Mouse (Mus musculus): Measurements from ENCODE around the gene Dusp13. TPM values are rescaled to one million over a fixed set of nuclear protein-coding genes. Genes with fewer than 3 reads are reported as not detected.

The Dusp13 gene
- polyA plus RNA-seq, 1 experiment = not detected

- TF ChIP-seq POLR2A (IDR thresholded peaks at IDR 0.05; ENCODE audit: low read depth, low read length) = no peak
- TF ChIP-seq CTCF (IDR thresholded peaks at IDR 0.05; ENCODE audit: borderline replicate concordance, insufficient read depth, low read length) = no peak
- H3K4me1 ChIP-seq (ENCODE audit: control insufficient read depth, insufficient read depth, low read length) = no peaks in the 10 kb centered on the region
- no peak overlapping the region for H3K4me3 ChIP-seq (ENCODE audit: insufficient read depth, low read length)
- no peak overlapping the region for H3K27ac ChIP-seq (ENCODE audit: insufficient read depth, low read length)
These were observed 2.7 kb downstream of the Dusp13 start for GRCm38 (mm10) chr14:21748142-21748870.

- Histone ChIP-seq H3K27ac (ENCODE audit: insufficient read depth, low read length) (no peak overlapping the region), H3K4me1 (ENCODE audit: control insufficient read depth, insufficient read depth, low read length) (no peaks in the 10 kb centered on the region), H3K4me3 (ENCODE audit: insufficient read depth, low read length) (no peak overlapping the region)
- TF ChIP-seq POLR2A (IDR thresholded peaks at IDR 0.05; ENCODE audit: low read depth, low read length) (no peak), CTCF (IDR thresholded peaks at IDR 0.05; ENCODE audit: borderline replicate concordance, insufficient read depth, low read length) (no peak)
These were observed 3.4 kb downstream of the Dusp13 start for GRCm38 (mm10) chr14:21747436-21748141.

- H3K4me1 ChIP-seq (ENCODE audit: control insufficient read depth, insufficient read depth, low read length) = no peaks in the 10 kb centered on the region
- no peak for TF ChIP-seq CTCF (IDR thresholded peaks at IDR 0.05; ENCODE audit: borderline replicate concordance, insufficient read depth, low read length)
- no peak for TF ChIP-seq POLR2A (IDR thresholded peaks at IDR 0.05; ENCODE audit: low read depth, low read length)
- no peak overlapping the region for H3K4me3 ChIP-seq (ENCODE audit: insufficient read depth, low read length)
- H3K27ac ChIP-seq (ENCODE audit: insufficient read depth, low read length) = no peak overlapping the region
These were observed 4.1 kb downstream of the Dusp13 start for GRCm38 (mm10) chr14:21746846-21747245.

GRCm38 (mm10) chr14:21746251-21746650 lies 4.7 kb downstream of the Dusp13 start:
- TF ChIP-seq POLR2A (IDR thresholded peaks at IDR 0.05; ENCODE audit: low read depth, low read length) (no peak), CTCF (IDR thresholded peaks at IDR 0.05; ENCODE audit: borderline replicate concordance, insufficient read depth, low read length) (no peak)
- Histone ChIP-seq H3K4me3 (ENCODE audit: insufficient read depth, low read length) (no peak overlapping the region), H3K4me1 (ENCODE audit: control insufficient read depth, insufficient read depth, low read length) (no peaks in the 10 kb centered on the region), H3K27ac (ENCODE audit: insufficient read depth, low read length) (no peak overlapping the region)

GRCm38 (mm10) chr14:21745149-21745548 lies 5.8 kb downstream of the Dusp13 start:
- TF ChIP-seq CTCF (IDR thresholded peaks at IDR 0.05; ENCODE audit: borderline replicate concordance, insufficient read depth, low read length) (no peak), POLR2A (IDR thresholded peaks at IDR 0.05; ENCODE audit: low read depth, low read length) (no peak)
- Histone ChIP-seq H3K4me3 (ENCODE audit: insufficient read depth, low read length) (no peak overlapping the region), H3K4me1 (ENCODE audit: control insufficient read depth, insufficient read depth, low read length) (no peaks in the 10 kb centered on the region), H3K27ac (ENCODE audit: insufficient read depth, low read length) (no peak overlapping the region)

- TF ChIP-seq POLR2A (IDR thresholded peaks at IDR 0.05; ENCODE audit: low read depth, low read length) (no peak), CTCF (IDR thresholded peaks at IDR 0.05; ENCODE audit: borderline replicate concordance, insufficient read depth, low read length) (no peak)
- no peak overlapping the region for H3K4me3 ChIP-seq (ENCODE audit: insufficient read depth, low read length)
- H3K27ac ChIP-seq (ENCODE audit: insufficient read depth, low read length) = no peak overlapping the region
- H3K4me1 ChIP-seq (ENCODE audit: control insufficient read depth, insufficient read depth, low read length) = no peaks in the 10 kb centered on the region
These were observed 6.8 kb downstream of the Dusp13 start for GRCm38 (mm10) chr14:21744169-21744568.

GRCm38 (mm10) chr14:21742441-21742840 lies 8.5 kb downstream of the Dusp13 start:
- no peak overlapping the region for H3K27ac ChIP-seq (ENCODE audit: insufficient read depth, low read length)
- TF ChIP-seq POLR2A (IDR thresholded peaks at IDR 0.05; ENCODE audit: low read depth, low read length) (no peak), CTCF (IDR thresholded peaks at IDR 0.05; ENCODE audit: borderline replicate concordance, insufficient read depth, low read length) (no peak)
- no peak overlapping the region for H3K4me3 ChIP-seq (ENCODE audit: insufficient read depth, low read length)
- H3K4me1 ChIP-seq (ENCODE audit: control insufficient read depth, insufficient read depth, low read length) = no peaks in the 10 kb centered on the region

- Histone ChIP-seq H3K27ac (ENCODE audit: insufficient read depth, low read length) (no peak overlapping the region), H3K4me1 (ENCODE audit: control insufficient read depth, insufficient read depth, low read length) (no peaks in the 10 kb centered on the region), H3K4me3 (ENCODE audit: insufficient read depth, low read length) (no peak overlapping the region)
- TF ChIP-seq CTCF (IDR thresholded peaks at IDR 0.05; ENCODE audit: borderline replicate concordance, insufficient read depth, low read length) = peak; percentile 84
- no peak for TF ChIP-seq POLR2A (IDR thresholded peaks at IDR 0.05; ENCODE audit: low read depth, low read length)
These were observed 9.2 kb downstream of the Dusp13 start for GRCm38 (mm10) chr14:21741786-21742185.

- no peak overlapping the region for H3K4me3 ChIP-seq (ENCODE audit: insufficient read depth, low read length)
- TF ChIP-seq POLR2A (IDR thresholded peaks at IDR 0.05; ENCODE audit: low read depth, low read length) (no peak), CTCF (IDR thresholded peaks at IDR 0.05; ENCODE audit: borderline replicate concordance, insufficient read depth, low read length) (no peak)
- no peak overlapping the region for H3K27ac ChIP-seq (ENCODE audit: insufficient read depth, low read length)
- H3K4me1 ChIP-seq (ENCODE audit: control insufficient read depth, insufficient read depth, low read length) = no peaks in the 10 kb centered on the region
These were observed 9.7 kb downstream of the Dusp13 start for GRCm38 (mm10) chr14:21741314-21741713.

GRCm38 (mm10) chr14:21740345-21740744 lies 10.6 kb downstream of the Dusp13 start:
- no peak overlapping the region for H3K27ac ChIP-seq (ENCODE audit: insufficient read depth, low read length)
- no peaks in the 10 kb centered on the region for H3K4me1 ChIP-seq (ENCODE audit: control insufficient read depth, insufficient read depth, low read length)
- no peak overlapping the region for H3K4me3 ChIP-seq (ENCODE audit: insufficient read depth, low read length)
- TF ChIP-seq POLR2A (IDR thresholded peaks at IDR 0.05; ENCODE audit: low read depth, low read length) (no peak), CTCF (IDR thresholded peaks at IDR 0.05; ENCODE audit: borderline replicate concordance, insufficient read depth, low read length) (no peak)

Measured in embryonic fibroblast, embryonic 13.5 days (primary cell).